Mouse (Mus musculus) heart, embryonic 14.5 days (tissue): ENCODE results near the gene Gmds. TPM values are rescaled to one million over a fixed set of nuclear protein-coding genes. Genes with fewer than 3 reads are reported as not detected.

ENCODE experiments used
- ATAC-seq: fragments of 200-750 bp; cut with Nextera tagmentation; 2 replicates; pipeline ENCODE4 v1.8.0; 2017; ENCODE audit warnings: low read depth, moderate TSS enrichment; ENCODE audit not compliant: insufficient number of reproducible peaks, insufficient read depth, low FRiP score
- H3K27ac ChIP-seq, 2 experiments: fragments of 200-500 bp in 1 of 2; fragments of 300-500 bp in 1 of 2; sonication (generic) in 1 of 2; replicated peaks in 1 of 2; 2 replicates each; pipeline ENCODE4 v1.5.1; 2012 to 2014; ENCODE audit warnings: low read depth in 2 of 2, low read length in 2 of 2, control low read depth in 1 of 2, mild to moderate bottlenecking in 1 of 2, mixed read lengths in 1 of 2; ENCODE audit not compliant: control insufficient read depth in 1 of 2, insufficient read depth in 1 of 2
- H3K27me3 ChIP-seq: fragments of 300-500 bp; sonication (generic); 2 replicates; pipeline ENCODE4 v1.6.1; 2014; ENCODE audit warnings: mild to moderate bottlenecking, low read length, control low read depth; ENCODE audit not compliant: control insufficient read depth, insufficient read depth
- H3K36me3 ChIP-seq: fragments of 300-500 bp; sonication (generic); 2 replicates; pipeline ENCODE4 v1.6.1; 2014; ENCODE audit warnings: mild to moderate bottlenecking, control low read depth, low read length, mixed read lengths; ENCODE audit not compliant: control insufficient read depth, insufficient read depth
- H3K4me1 ChIP-seq, 2 experiments: fragments of 200-500 bp in 1 of 2; fragments of 300-500 bp in 1 of 2; sonication (generic) in 1 of 2; 2 replicates each; pipeline ENCODE4 v1.6.1; 2012 to 2014; ENCODE audit warnings: low read length in 2 of 2, control low read depth in 1 of 2, mixed read lengths in 1 of 2; ENCODE audit not compliant: control insufficient read depth in 2 of 2, insufficient read depth in 2 of 2
- H3K4me2 ChIP-seq: fragments of 300-500 bp; sonication (generic); 2 replicates; pipeline ENCODE4 v1.6.1; 2014; ENCODE audit warnings: mild to moderate bottlenecking, low read length
- H3K4me3 ChIP-seq, 2 experiments: fragments of 200-500 bp in 1 of 2; fragments of 300-500 bp in 1 of 2; sonication (generic) in 1 of 2; 2 replicates each; pipeline ENCODE4 v1.5.1; 2012 to 2014; ENCODE audit warnings: low read length in 2 of 2, mild to moderate bottlenecking in 2 of 2, control low read depth in 1 of 2, low read depth in 1 of 2, moderate library complexity in 1 of 2; ENCODE audit not compliant: control insufficient read depth in 1 of 2, insufficient read depth in 1 of 2
- H3K9ac ChIP-seq: fragments of 300-500 bp; sonication (generic); 2 replicates; pipeline ENCODE4 v1.6.1; 2014; ENCODE audit warnings: mild to moderate bottlenecking, low read length
- H3K9me3 ChIP-seq: fragments of 300-500 bp; sonication (generic); 2 replicates; pipeline ENCODE4 v1.6.1; 2016; ENCODE audit warnings: low read length, control low read depth; ENCODE audit not compliant: control insufficient read depth
- WGBS: fragments of 180-500 bp; shearing (Covaris S2); extraction: QIAGEN DNeasy Blood & Tissue Kit; methylation state at CpG from one replicate; pipeline ENCODE4 v1.1.7; 2014; 5-methylcytosine and 5-hydroxymethylcytosine counted together
- polyA plus RNA-seq: library from polyadenylated mRNA; unstranded; fragments of >200 nt; fragmentation: Nextera tagmentation; extraction: Ambion mirVana; gene quantifications from 2 replicates; pipeline ENCODE4 v1.2.1, GENCODE M21; 2014

Gene Gmds
- polyA plus RNA-seq: 25.3 and 28.7 TPM in 2 replicates

GRCm38 (mm10) chr13:32338513-32339365 is at the start of gene Gmds:
Gene Gmds, minus strand, starts transcription at chr13:32338740.
- Histone ChIP-seq H3K9me3 (no peaks in the 10 kb centered on the region), H3K27ac (peak within 1 kb of the TSS; percentile 73 to 75), H3K4me3 (peak within 1 kb of the TSS; percentile 82 to 98), H3K4me2 (peak within 1 kb of the TSS; percentile 91), H3K4me1 (peaks cover 0 to 5% of the 10 kb centered on the region in 2 experiments; a peak in 2 of 4 replicates), H3K27me3 (no peaks in the 10 kb centered on the region), H3K36me3 (0 out of 2 replicates have a peak, but pooled peaks cover 1% of the 10 kb centered on the region), H3K9ac (peak within 1 kb of the TSS; percentile 85)
- ATAC-seq: peak; percentile 99
- WGBS: 4% methylated on average over 48 of the region's 55 CpGs

- H3K4me3 ChIP-seq: no peak overlapping the region
- WGBS: 66% methylated on average over 4 of the region's 4 CpGs
- no peak overlapping the region for H3K4me2 ChIP-seq
- no peaks in the 10 kb centered on the region for H3K36me3 ChIP-seq
- ATAC-seq: no peak
- H3K4me1 ChIP-seq: no peaks in the 10 kb centered on the region; a peak in 1 of 4 replicates
- no peaks in the 10 kb centered on the region for H3K9me3 ChIP-seq
- no peak overlapping the region for H3K27ac ChIP-seq
- H3K27me3 ChIP-seq: no peaks in the 10 kb centered on the region
- H3K9ac ChIP-seq: no peak overlapping the region
Measured at GRCm38 (mm10) chr13:32385421-32386092, 47.0 kb upstream of the Gmds start.

- H3K4me3 ChIP-seq: no peak overlapping the region
- 70% methylated on average over 6 of the region's 6 CpGs for WGBS
- ATAC-seq: no peak
- no peaks in the 10 kb centered on the region for H3K27me3 ChIP-seq
- H3K9me3 ChIP-seq: no peaks in the 10 kb centered on the region
- H3K36me3 ChIP-seq: no peaks in the 10 kb centered on the region
- no peak overlapping the region for H3K4me2 ChIP-seq
- no peak overlapping the region for H3K9ac ChIP-seq
- no peaks in the 10 kb centered on the region; a peak in 1 of 4 replicates for H3K4me1 ChIP-seq
- no peak overlapping the region for H3K27ac ChIP-seq
Measured at GRCm38 (mm10) chr13:32382227-32383010, 43.9 kb upstream of the Gmds start.

- H3K27ac ChIP-seq: no peak overlapping the region
- H3K36me3 ChIP-seq: no peaks in the 10 kb centered on the region
- H3K4me1 ChIP-seq: no peaks in the 10 kb centered on the region; a peak in 1 of 4 replicates
- no peaks in the 10 kb centered on the region for H3K9me3 ChIP-seq
- no peak overlapping the region for H3K4me3 ChIP-seq
- H3K9ac ChIP-seq: no peak overlapping the region
- H3K4me2 ChIP-seq: no peak overlapping the region
- 63% methylated on average over 1 of the region's 1 CpGs for WGBS
- no peak for ATAC-seq
- H3K27me3 ChIP-seq: no peaks in the 10 kb centered on the region
Measured at GRCm38 (mm10) chr13:32378634-32379033, 40.1 kb upstream of the Gmds start.

- no peak for ATAC-seq
- H3K9ac ChIP-seq: no peak overlapping the region
- H3K36me3 ChIP-seq: no peaks in the 10 kb centered on the region
- no peak overlapping the region for H3K4me3 ChIP-seq
- WGBS: 70% methylated on average over 2 of the region's 2 CpGs
- H3K4me1 ChIP-seq: no peaks in the 10 kb centered on the region
- no peaks in the 10 kb centered on the region for H3K27me3 ChIP-seq
- H3K27ac ChIP-seq: no peak overlapping the region
- no peak overlapping the region for H3K4me2 ChIP-seq
- no peaks in the 10 kb centered on the region for H3K9me3 ChIP-seq
Measured at GRCm38 (mm10) chr13:32372531-32372883, 34.0 kb upstream of the Gmds start.

GRCm38 (mm10) chr13:32371874-32372530 is 33.5 kb upstream of the Gmds start:
- H3K9me3 ChIP-seq: no peaks in the 10 kb centered on the region
- no peaks in the 10 kb centered on the region for H3K4me1 ChIP-seq
- WGBS: 52% methylated on average over 4 of the region's 4 CpGs
- H3K36me3 ChIP-seq: no peaks in the 10 kb centered on the region
- H3K9ac ChIP-seq: no peak overlapping the region
- H3K27ac ChIP-seq: no peak overlapping the region
- H3K27me3 ChIP-seq: no peaks in the 10 kb centered on the region
- no peak for ATAC-seq
- H3K4me3 ChIP-seq: no peak overlapping the region
- no peak overlapping the region for H3K4me2 ChIP-seq

- H3K36me3 ChIP-seq: no peaks in the 10 kb centered on the region
- no peak overlapping the region for H3K4me2 ChIP-seq
- H3K9me3 ChIP-seq: no peaks in the 10 kb centered on the region
- H3K27ac ChIP-seq: no peak overlapping the region
- H3K4me3 ChIP-seq: no peak overlapping the region
- H3K27me3 ChIP-seq: no peaks in the 10 kb centered on the region
- WGBS: 57% methylated on average over 7 of the region's 7 CpGs
- no peak for ATAC-seq
- no peaks in the 10 kb centered on the region for H3K4me1 ChIP-seq
- no peak overlapping the region for H3K9ac ChIP-seq
Measured at GRCm38 (mm10) chr13:32370751-32371150, 32.2 kb upstream of the Gmds start.
